Mouse (Mus musculus) ovary, postnatal 10 days (tissue): ENCODE results near the gene Srxn1.
A peak's percentile ranks its signal among the peaks of the same experiment; 100 is the strongest.
"Not testable (repeated sequence)": the region's sequence is repeated elsewhere in the genome, so short reads cannot be mapped to it uniquely, and the experiment has no call there.

Experiments used
- DNase-seq: peaks from one replicate; pipeline ENCODE4 v3.0.0; 2022; ENCODE audit warnings: low spot score

The Srxn1 gene

DNA sequence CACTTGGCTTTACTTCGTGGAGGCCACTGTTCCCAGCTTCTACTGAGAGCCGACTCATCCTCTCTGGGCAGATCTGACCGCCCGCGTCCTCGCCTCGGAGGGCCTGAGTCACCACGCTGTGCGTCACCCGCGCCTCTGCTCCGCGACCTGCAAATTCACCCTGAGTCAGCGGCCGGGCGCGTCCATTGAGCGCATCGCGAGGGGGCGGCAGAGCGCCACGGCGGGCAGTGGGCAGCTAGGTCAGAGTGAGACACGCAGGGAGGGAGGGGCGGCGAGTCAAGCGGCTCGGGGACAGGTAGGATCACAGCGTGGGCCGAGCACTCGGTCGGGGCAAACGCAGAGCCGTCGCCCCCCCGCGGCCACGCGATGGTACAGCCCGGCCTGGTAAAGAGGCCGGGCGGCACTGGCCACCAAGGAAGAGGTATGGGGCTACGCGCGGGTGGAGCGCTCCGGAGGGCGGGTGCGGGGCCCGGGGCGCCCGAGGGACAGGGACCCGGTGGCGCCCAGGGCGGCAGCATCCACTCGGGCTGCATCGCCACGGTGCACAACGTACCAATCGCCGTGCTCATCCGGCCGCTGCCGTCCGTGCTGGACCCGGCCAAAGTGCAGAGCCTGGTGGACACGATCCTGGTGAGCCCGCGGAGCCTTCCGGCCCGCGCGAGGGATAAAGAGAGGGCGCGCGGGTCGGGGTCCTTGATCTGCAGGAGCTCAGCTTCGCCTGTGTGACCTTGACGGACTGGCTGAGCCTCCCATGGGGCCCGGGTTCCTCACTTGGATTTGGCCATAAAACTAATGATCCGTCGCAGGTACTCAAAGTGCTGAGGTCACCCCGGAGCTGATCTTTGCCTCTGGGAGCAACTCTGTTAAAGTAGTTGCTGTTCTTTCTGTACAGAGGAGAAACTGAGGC, at the start of gene Srxn1:
TSS of gene Srxn1 (plus strand) at position 199 of the 907 bp plus-strand sequence.
- DNase-seq, result peak; percentile 63

DNA sequence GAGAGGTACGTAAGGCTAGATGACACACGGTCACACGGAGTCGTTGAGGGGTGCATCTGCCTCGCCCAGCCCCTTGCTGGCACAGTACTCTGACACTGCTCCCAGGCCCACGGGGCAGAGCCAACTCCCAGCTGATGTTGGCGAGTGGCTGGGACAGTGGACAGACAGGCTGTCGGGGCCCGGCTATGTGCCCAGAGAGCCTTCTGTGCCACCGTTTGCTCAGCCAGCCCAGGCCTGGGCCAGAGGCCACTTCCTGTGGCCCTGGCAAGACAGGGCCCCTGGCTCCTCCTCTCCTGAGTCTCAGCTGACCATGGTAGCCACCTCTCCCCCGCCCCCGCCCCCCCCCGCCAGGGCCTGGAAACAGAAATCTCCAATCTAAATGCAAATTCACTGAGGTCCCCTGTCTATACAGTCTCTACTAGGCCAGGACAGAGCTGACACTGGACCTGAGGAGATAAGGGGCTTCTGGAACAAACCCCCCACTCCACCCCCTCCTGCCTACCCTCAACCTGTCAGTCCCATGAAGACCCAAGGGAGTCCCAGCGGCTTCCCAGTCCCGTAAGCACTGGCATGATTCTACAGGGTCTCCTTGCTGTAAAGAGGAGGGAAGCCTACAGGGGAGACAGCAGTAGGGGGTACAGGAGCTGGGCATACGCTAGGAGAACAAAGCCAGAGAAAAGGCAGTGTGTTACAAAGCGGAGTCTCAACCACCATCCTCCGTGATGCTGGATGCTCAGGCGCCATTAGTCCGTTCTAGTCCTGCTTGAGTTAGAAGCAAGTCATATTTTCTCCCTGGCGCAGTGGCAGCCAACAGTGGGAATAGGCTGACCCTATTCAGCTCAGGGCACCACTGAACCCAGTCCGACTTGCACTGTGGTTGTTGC, 48.7 kb upstream of the Srxn1 start:
- DNase-seq, result no peak

DNA sequence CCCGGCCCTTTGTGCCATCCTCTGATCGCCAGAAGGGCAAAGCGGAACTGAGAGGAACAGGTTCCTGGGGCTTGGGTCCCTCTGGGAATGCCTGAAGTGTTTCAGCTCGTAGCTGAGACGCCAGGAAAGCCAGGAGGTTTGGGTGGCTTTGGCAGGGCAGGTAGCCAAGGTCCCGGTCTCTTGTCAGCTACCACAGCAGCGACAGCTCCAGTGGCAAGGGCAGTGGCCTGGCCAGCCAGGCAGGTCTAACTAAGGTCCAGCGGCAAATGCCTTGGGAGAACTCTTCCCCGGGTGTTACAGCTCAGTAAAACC, 48.1 kb upstream of the Srxn1 start:
- DNase-seq, result no peak

DNA sequence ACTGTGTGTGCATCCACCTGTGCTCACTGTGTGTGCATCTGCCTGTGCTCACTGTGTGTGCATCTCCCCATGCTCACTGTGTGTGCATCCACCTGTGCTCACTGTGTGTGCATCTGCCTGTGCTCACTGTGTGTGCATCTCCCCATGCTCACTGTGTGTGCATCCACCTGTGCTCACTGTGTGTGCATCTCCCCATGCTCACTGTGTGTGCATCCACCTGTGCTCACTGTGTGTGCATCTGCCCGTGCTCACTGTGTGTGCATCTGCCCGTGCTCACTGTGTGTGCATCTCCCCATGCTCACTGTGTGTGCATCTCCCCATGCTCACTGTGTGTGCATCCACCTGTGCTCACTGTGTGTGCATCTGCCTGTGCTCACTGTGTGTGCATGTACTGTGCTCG, 42.5 kb upstream of the Srxn1 start:
- not testable (repeated sequence) for DNase-seq

DNA sequence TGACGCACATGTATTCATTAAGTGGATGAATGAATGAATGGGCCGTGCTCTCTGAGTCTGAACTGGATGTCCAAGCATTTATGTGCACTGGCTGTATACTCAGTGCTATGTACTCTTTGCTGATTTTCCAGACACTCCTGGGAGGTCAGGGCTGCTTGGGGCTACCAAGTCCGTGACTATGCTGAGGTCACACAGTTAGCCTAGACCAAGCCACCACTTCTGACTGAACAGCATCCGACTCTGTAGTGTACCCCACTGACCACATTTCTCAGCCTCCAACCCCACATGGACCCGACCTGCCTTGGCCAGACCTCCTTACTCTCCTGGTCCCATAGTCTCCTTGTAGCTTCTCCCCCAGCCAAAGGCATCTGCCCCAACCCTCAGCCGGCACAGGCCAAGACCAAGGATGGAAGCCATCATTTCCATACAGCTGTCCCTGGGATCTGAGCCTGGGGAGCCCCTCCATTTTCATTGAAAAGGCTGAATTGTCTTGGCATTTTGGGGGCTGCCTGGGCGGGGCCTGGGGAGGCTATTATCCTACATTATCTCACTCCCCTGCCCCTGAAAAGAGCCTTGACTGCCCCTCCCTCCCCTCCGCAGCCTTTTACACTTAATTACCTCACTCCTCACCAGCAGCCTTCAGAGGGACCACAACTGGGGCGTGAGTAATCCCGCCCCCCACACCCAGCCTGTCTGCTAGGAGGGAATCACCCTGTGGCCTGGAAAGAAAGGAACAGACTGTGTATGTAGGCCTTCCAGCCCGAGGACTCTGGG, 36.5 kb upstream of the Srxn1 start:
- no peak for DNase-seq

DNA sequence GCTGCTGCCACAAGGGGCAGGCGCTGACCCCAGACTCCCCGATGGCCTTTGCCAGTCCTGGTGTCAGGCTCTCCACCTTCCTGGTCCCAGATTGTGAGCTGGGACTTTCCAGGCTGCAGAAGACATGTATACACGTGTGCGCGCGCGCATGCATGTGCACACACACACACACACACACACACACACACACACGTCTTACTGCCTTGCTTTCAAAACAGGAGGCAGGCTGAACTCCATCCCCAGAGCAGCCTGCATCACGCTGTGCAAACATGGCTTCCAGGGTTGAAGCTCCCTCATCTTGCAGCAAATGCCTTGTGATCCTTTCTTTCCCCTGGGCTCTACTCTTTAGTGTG, 35.9 kb upstream of the Srxn1 start:
- DNase-seq, result no peak

DNA sequence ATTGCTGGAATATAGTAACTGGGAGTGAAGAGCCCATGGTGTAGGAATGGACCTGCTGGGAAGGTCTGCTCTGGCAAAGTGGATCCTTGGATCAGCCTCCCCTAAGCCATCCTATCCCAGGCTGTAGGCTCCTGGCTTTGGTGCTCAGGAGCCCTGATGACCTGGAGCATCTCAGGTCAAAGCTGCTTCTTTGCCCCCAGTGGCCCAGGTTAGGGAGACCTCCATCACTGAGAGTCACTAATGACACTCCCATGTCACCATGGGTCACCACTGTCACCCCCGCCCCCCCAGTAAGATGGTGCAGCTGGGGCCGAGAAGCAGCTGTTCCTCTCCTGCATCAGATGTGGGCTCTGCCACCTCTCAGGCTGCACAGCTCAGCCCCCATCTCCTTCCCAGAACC, 35.4 kb upstream of the Srxn1 start:
- DNase-seq, result no peak

DNA sequence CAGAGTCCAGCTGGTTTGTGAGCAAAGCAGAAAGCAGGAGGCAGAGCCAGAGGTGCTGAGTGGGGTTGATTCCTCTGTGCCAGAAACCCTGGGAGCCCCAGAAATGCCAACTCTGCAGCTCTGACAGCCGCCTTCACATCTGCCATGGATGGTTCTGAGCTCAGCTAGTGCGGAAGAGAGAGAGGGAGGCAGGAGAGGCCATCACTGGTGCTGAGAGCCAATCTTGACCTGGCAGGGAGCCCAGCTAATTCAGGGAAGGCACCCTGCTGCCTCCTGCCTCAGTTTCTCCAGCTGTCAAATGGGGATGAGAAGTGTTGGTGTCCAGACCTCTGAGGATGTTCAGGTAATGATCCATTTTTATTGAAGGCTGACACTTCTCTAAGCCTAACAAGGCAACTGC, 30.8 kb upstream of the Srxn1 start:
- DNase-seq, result no peak

DNA sequence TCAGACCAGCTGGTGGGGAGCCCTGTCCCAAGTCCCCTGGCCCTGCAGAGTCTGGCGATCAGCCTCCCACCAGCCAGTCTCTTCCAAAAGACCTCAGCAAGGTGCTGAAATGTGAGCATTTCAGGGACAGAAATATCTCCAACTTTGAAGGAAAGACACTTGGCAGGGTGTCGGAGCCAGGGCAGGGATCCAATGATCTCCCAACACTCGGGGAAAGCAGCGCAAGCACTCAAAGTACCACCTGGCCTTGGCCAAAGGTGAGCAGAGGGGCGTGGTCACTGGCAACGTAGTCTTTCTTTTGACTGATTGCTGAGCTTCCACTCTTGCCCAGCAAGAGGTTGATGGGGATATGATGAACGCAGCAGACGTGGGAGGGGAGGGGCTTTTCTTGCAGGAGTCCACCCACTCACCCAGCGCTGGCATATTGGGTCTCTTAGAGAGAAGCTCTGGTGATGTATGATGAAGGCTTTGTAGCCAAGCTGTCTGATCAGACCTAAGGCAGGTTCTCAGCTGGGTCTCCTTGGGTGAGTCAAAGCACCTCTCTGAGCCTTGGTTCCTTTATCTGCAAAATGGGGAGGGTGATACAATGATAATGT, 29.9 kb upstream of the Srxn1 start:
- DNase-seq, result no peak

DNA sequence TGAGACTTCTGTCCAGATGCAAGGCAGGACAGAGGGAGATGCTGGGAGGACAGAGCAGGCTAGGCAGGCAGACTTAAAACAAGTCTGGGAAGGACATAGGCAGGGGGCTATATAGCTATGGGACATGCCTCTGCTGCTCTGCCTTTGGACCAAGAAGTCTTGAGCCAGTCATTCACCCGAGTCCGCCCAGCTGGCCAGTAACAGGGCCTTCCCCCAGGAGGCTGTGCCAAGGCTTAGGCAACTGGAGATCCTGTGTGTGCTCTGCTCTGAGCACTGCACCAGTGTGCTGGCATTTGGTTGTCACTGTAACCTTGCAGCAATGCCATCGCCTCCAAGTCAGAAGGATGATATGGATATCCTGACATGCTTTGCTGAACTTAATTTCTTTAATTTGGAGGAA, 28.0 kb upstream of the Srxn1 start:
- DNase-seq, result no peak

DNA sequence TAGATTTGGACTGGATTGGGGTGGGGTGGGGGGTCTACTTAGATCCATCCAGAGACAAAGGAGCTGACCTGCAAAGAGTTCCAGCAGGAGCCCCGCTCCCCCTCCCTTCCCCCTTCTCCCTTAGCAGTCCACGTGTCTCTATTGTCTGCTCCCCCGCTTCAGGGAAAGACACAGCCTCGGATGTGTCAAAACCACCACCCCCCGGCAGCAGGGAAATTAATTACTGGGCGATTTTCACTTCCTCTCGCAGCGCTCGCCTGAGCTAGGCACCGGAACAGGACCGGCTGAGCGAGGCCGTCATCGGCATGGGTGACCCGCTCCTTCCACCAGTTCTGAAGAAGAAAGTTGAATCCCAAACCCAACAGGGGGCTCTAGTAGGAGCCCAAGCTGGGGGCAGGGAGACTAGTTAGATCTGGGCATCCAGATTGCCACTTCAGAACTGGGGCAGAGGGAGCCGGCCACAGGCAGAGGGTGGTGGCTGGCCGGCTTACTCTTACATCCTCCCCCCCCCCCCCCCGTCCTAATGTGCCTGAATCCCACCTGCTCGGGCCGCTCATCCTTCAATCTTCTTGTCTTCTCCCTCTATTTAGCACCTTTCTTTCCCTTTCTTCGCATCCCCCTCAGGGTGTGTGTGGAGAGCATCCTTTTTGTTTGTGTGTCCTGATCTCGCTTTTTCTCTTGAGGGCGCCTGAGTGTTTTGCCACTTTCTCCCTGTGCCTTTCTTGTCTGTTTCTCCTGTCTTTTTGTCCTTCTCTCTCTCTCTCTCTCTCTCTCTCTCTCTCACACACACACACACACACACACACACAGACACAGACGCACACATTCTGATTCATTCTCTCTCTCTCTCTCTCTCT, 24.4 kb upstream of the Srxn1 start, which contains the start of gene Scrt2:
TSS of gene Scrt2 (plus strand) at position 845 of the 857 bp plus-strand sequence.
- DNase-seq, result no peak

DNA sequence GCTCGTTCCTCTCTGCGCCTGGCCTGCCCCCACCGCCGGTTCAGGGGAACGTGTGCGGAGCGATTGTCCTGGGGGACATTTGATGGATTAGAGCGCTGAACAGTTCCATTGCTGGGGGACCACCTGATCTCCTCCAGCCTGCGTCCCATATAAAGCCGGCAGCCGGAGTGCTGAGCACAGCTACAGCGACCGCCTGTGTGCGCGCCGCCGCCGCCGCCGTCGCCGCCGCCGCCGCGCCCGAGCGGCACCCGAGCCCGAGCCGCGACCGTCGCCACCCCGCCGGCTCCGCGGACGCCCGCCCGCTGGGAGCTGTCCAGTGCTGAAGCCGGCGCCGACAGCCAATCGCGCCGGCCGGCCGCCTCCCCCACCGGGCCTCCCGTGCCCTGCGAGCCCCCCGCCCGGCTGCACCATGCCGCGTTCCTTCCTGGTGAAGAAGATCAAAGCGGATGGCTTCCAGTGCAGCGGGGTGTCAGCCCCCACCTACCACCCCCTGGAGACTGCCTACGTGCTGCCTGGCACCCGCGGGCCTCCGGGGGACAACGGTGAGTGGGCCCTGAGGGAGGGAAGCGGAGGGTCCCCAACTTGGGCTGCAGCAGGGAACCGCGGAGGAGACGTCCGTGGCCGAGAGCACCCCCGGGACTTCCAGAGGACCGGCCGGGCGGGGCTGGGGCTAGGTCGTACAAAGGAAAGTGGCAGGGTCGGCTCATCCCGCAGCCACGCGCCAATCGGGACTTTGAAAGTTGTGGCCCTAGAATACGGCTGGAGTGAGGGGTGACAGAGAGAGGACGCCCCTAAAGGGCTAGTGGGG, 23.5 kb upstream of the Srxn1 start:
- peak; percentile 70 for DNase-seq

DNA sequence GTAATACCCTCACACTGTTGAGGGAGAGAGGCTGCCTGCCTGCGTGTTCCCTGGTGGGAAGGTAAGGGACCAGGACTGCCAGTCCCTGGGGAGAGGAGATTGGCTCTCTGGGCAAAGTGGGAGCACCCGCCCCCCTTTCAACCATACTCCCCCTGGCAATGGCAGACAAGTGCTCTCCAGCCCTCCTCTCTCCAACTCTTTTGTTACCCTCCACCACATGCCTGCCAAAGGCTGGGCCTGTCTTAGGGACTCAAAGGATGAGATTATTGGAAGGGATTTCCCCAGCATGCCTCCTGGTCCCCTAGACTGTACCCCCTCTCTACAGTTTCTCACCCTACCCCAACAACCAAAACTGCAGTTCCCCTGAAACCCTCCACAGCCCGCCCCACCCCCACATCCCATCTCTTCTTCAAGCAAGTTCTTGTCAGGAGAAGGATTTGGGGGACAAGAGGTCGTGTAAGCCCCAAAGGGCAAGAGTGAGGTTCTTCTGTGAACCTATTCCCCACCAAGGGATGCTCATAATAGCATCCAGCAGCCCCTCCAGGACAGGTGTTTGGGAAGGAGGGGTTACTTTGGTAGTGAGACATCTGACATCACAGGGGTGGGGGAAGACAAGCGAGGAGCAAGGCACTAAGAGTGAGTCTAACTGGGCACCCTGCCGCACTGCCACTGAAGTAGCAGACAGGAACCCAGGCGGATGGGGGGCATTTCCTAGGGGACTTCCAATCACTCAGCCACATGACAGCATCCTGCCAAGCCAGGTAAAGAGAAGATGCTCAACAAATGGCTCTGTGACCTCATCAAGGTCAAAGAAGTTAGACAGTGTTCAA, 22.6 kb upstream of the Srxn1 start:
- no peak for DNase-seq

DNA sequence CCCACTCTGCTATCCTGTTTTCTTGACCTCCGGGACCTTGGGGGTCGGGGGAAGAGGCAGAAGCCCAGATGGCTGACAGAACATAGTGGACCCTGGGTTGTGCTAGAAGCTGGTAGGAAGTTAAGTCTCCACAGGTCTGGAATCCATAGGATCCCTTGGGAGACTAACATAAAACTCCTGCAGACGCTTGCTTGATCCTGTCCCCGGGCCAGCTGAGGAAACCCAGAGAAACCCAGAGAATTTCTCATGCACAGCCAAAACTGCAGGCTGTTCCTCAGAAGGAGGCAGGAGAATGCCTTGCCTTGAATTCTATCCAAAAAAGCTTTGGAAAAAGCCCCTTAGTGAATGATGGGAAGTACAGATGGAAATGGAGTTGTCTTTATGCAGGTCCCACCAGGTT, 21.9 kb upstream of the Srxn1 start:
- DNase-seq, result no peak

DNA sequence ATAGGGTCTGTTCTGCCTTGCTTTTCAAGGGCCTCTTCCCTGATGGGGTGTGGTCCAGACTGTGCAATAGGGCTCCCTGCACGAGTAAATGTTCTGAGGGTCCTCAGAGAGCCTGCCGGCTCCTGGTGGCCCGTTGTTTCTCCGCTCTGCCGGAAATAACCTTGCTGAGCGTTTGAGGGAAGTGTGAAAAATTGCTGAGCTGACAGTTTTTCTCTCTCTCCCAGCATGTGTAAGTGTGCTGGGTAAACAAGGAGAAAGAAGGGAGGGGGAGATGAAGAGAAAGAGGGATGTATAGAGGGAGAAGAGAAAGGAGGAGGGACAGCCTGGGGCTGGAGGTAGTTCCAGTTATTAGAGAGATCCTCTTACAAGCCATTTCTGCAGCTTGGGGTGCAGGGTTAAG, 21.0 kb upstream of the Srxn1 start:
- no peak for DNase-seq

DNA sequence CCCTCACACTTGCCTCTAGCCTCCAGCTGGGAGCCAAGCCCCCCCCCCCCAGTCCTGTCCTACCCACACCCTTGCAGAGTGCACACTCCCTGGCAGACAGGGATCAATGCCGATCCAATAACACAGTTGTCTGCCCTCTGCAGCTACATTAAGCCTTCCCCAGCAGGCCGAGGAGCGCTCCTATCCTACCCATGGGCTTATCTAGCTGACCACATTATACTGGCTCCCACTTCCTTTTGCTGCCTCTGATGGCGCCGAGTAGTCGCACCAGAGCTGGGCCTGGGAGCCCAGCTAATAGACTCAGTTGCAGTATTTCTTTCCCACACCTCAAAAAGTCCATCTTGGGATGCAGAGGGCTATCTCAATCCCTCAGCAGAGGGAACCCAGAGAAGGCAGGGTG, 19.9 kb upstream of the Srxn1 start:
- DNase-seq, result no peak

DNA sequence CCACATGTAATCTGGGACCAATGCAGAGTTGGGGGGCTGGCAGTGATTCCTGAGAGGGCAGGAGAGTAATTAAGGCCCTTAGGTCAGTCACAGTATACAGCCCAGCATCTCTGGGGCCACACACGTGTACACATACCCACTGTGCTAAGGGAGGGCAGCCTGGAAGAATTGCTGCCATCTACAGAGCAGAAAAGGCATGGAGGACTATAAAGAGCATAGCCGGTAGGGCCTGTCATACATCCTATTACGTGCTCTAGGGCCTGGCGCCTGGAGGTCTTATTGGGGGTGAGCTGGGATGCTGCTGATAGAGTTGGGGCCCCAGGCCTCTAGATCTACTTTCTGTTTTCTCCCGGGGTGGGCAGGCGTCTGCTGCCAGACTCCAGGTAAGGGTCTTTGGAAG, 18.9 kb upstream of the Srxn1 start:
- no peak for DNase-seq

DNA sequence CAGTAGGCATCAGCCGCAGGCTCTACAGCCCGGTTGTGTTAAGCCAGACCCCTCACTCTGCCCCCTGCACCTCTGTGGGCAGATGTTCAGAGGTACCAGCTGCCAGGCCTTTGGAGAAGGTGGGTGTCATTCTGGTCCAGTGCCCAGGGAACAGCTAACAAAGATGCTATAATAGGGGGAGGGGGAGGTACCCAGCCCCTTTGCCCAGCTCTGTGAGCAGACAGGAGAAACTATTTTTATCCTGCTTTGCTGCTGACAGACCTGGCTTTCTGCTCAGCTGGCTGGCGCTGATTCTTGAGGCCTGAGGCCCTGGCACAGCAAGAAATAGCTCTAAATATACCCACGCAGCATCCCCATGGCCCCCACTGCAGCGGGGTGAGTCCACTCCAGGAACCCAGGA, 18.2 kb upstream of the Srxn1 start:
- no peak for DNase-seq

DNA sequence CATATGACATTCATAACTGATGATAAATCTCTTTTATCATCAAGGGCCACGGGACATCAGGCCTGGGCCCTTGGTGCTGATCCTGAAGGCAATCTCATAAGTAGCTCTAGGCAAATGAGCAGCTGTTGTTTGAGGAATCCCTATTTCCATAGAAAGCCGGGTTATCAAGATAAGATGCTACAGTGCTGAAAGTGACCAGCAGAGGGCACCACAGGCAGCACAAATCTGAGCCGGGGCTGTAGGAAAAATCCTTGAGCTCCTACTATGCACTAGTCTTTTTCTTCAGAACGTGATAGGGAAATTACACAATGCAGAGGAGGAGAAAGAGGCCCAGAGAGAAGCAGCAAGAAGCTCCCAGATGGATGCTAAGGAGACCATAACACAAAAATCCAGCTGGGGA, 16.2 kb upstream of the Srxn1 start:
- no peak for DNase-seq
